Mouse (Mus musculus) skeletal muscle tissue, adult 2 months (tissue): Measurements from ENCODE around the gene Exosc10.

ENCODE experiments used
- DNase-seq: peaks from one replicate; pipeline ENCODE4 v3.0.0-alpha.2; 2012; ENCODE audit warnings: low read depth, low spot score

The Exosc10 gene

GRCm38 (mm10) chr4:148607758-148608157, 49.5 kb downstream of the Exosc10 start:
- DNase-seq = peak; percentile 39

- DNase-seq = no peak
These were observed 51.6 kb downstream of the Exosc10 start for GRCm38 (mm10) chr4:148609805-148610204.

- DNase-seq = no peak
These were observed 52.6 kb downstream of the Exosc10 start for GRCm38 (mm10) chr4:148610631-148611364.

- no peak for DNase-seq
These were observed 54.3 kb downstream of the Exosc10 start for GRCm38 (mm10) chr4:148612557-148612956.

GRCm38 (mm10) chr4:148613738-148614137, 55.5 kb downstream of the Exosc10 start:
- no peak for DNase-seq

GRCm38 (mm10) chr4:148619805-148620204, 61.6 kb downstream of the Exosc10 start:
- DNase-seq = no peak

GRCm38 (mm10) chr4:148620718-148621117, 62.5 kb downstream of the Exosc10 start:
- no peak for DNase-seq

GRCm38 (mm10) chr4:148622485-148622884, 64.3 kb downstream of the Exosc10 start:
- no peak for DNase-seq

- DNase-seq = no peak
These were observed 65.4 kb downstream of the Exosc10 start for GRCm38 (mm10) chr4:148623609-148624008.

- DNase-seq = no peak
These were observed 66.8 kb downstream of the Exosc10 start for GRCm38 (mm10) chr4:148625010-148625409.

- DNase-seq = no peak
These were observed 67.8 kb downstream of the Exosc10 start for GRCm38 (mm10) chr4:148625756-148626622.

GRCm38 (mm10) chr4:148626623-148627185, 68.5 kb downstream of the Exosc10 start, which contains the start of gene Tardbp:
TSS of gene Tardbp (minus strand) at chr4:148627019.
- peak; percentile 94 for DNase-seq

- no peak for DNase-seq
These were observed 69.0 kb downstream of the Exosc10 start for GRCm38 (mm10) chr4:148627246-148627645.
